Mouse (Mus musculus) olfactory bulb, adult 2 months (tissue): ENCODE results near the gene Ddi2.

ENCODE experiments used
- CTCF ChIP-seq: fragments of 200-500 bp; IDR thresholded peaks from 2 replicates; pipeline ENCODE4 v1.5.1; 2012; ENCODE audit warnings: low read depth, mild to moderate bottlenecking, low read length, moderate library complexity; ENCODE audit not compliant: insufficient read depth
- POLR2A ChIP-seq: fragments of 200-500 bp; IDR thresholded peaks from 2 replicates; pipeline ENCODE4 v1.6.1; 2012; ENCODE audit warnings: mild to moderate bottlenecking, low read depth, low read length, moderate library complexity; ENCODE audit not compliant: insufficient read depth

GRCm38 (mm10) chr4:141741856-141742255 is 18.6 kb upstream of the Ddi2 start:
- TF ChIP-seq CTCF = no peak
- TF ChIP-seq POLR2A = no peak
